Mouse (Mus musculus): ENCODE results near the gene Sertad3. TPM values are rescaled to one million over a fixed set of nuclear protein-coding genes. Genes with fewer than 3 reads are reported as not detected.

Gene Sertad3
- total and polyA plus RNA-seq, 3 experiments, result 2.0 to 6.7 TPM; not detected in 1

DNA sequence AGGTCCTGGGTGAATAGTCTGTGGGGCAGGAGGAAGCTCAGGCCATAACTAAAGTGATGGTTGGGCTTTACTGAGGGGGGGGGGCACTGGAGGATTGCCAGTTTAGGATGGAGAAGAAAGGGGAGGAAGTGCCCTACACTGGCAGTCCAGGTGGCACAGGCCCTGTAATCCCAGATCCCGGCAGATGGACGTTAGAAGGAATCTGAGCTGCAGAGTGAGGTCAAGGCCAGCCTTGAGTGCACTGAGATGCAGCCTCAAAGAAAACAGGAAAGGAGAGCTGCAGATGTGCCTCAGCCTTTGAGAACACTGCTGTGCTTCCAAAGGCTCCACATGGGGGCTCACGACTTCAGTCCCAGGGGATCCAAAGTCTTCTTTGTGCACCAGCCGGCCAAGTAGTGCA lies 5.9 kb upstream of the Sertad3 start:
- no peak for TF ChIP-seq GATA1 (IDR thresholded peaks at IDR 0.05; ENCODE audit: low read depth, low read length)
- no peak for TF ChIP-seq MXI1 (IDR thresholded peaks at IDR 0.05; ENCODE audit: low read depth, low read length)
- TF ChIP-seq UBTF (IDR thresholded peaks at IDR 0.05; ENCODE audit: borderline replicate concordance, insufficient read depth, low read depth, low read length), result no peak
- TF ChIP-seq CHD2 (IDR thresholded peaks at IDR 0.05; ENCODE audit: low read length), result no peak
- TF ChIP-seq MYC (IDR thresholded peaks at IDR 0.05; ENCODE audit: low read depth, low read length), result no peak
- no peak for TF ChIP-seq MYB (IDR thresholded peaks at IDR 0.05; ENCODE audit: low read depth, low read length)
- TF ChIP-seq KAT2A (conservative IDR thresholded peaks at IDR 0.05; ENCODE audit: low read depth, low read length), result no peak
- TF ChIP-seq MEF2A (IDR thresholded peaks at IDR 0.05; ENCODE audit: extremely low read depth, insufficient replicate concordance, low read depth, low read length, poor library complexity, severe bottlenecking), result no peak
- no peak for TF ChIP-seq ELF1 (IDR thresholded peaks at IDR 0.05; ENCODE audit: low read depth, low read length)
- H3K9me3 ChIP-seq (replicated peaks; ENCODE audit: insufficient read depth, low read length), result no peaks in the 10 kb centered on the region
- peaks cover 0 to 6% of the 10 kb centered on the region in 2 experiments for H3K36me3 ChIP-seq (ENCODE audit: control insufficient read depth in 1 of 2, insufficient read depth in 2 of 2, low read length in 2 of 2)
- H3K4me3 ChIP-seq (ENCODE audit: control insufficient read depth in 1 of 2, insufficient read depth in 1 of 2, low read depth in 2 of 2, low read length in 2 of 2), result no peak overlapping the region
- DNase-seq (ENCODE audit: low read depth, low spot score), result no peak
- H3K9ac ChIP-seq (ENCODE audit: control insufficient read depth, low read depth, low read length, poor library complexity, severe bottlenecking), result no peak overlapping the region
- no peaks in the 10 kb centered on the region for H3K27me3 ChIP-seq (ENCODE audit: control insufficient read depth in 1 of 2, insufficient read depth in 2 of 2, low read length in 2 of 2)
- H3K4me1 ChIP-seq (ENCODE audit: control insufficient read depth in 1 of 2, insufficient read depth in 2 of 2, low read length in 2 of 2), result peaks cover 2 to 4% of the 10 kb centered on the region in 2 experiments; a peak in 2 of 4 replicates
- H3K79me2 ChIP-seq (ENCODE audit: control insufficient read depth, insufficient read depth, low read length, poor library complexity), result no peaks in the 10 kb centered on the region; the same call in 1 of the 2 replicates
- no peak overlapping the region for H3K27ac ChIP-seq (ENCODE audit: control insufficient read depth, low read depth, low read length)

DNA sequence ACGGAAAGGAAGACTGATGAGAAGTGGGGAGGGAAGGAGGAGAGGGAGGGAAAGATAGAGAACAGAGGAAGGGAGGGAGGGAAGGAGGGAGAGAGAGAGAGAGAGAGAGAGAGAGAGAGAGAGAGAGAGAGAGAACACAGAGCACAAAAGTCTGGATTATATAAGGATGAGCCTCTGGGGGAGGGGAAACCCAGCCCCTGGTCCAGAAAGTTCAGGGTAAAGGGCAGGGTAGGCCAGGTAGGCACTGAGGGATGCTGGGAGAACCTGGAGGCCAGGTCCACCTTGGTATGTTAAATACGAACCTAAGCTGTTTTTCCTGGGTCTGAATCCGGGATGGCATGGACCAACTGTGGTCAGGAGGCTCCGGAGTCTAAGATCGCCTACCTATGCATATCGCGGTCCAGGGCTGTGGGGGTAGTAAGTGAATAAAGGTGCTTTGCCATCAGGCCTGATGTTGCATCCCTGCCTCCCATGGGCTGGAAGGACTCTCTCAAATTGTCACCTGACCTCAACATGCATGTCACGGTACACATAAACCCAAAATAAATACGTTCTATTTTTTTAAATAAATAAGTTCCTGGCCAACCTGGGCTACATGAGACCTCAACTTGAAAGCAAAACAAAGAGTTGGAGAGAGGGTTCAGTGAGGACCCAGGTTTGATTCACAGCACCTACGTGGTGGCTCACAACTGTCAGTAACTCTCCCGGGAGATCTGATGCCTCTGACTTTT lies 2.0 kb upstream of the Sertad3 start:
- Histone ChIP-seq H3K4me1 (ENCODE audit: control insufficient read depth in 1 of 2, insufficient read depth in 2 of 2, low read length in 2 of 2) (peaks cover 2 to 9% of the 10 kb centered on the region in 2 experiments; a peak in 3 of 4 replicates), H3K4me3 (ENCODE audit: control insufficient read depth in 1 of 2, insufficient read depth in 1 of 2, low read depth in 2 of 2, low read length in 2 of 2) (peak overlapping the region in 1 of 2 experiments; percentile 97; a peak in 2 of 4 replicates), H3K36me3 (ENCODE audit: control insufficient read depth in 1 of 2, insufficient read depth in 2 of 2, low read length in 2 of 2) (peaks cover 0 to 10% of the 10 kb centered on the region in 2 experiments; a peak in 3 of 4 replicates), H3K9me3 (replicated peaks; ENCODE audit: insufficient read depth, low read length) (no peaks in the 10 kb centered on the region), H3K27me3 (ENCODE audit: control insufficient read depth in 1 of 2, insufficient read depth in 2 of 2, low read length in 2 of 2) (no peaks in the 10 kb centered on the region), H3K9ac (ENCODE audit: control insufficient read depth, low read depth, low read length, poor library complexity, severe bottlenecking) (no peak overlapping the region; the same call in 1 of the 2 replicates), H3K27ac (ENCODE audit: control insufficient read depth, low read depth, low read length) (no peak overlapping the region), H3K79me2 (ENCODE audit: control insufficient read depth, insufficient read depth, low read length, poor library complexity) (no peaks in the 10 kb centered on the region; the same call in 1 of the 2 replicates)
- no peak for DNase-seq (ENCODE audit: low read depth, low spot score)
- TF ChIP-seq ZMIZ1 (IDR thresholded peaks at IDR 0.05; ENCODE audit: low read depth, low read length) (no peak), JUND (IDR thresholded peaks at IDR 0.05; ENCODE audit: low read depth, low read length) (no peak), GATA1 (IDR thresholded peaks at IDR 0.05; ENCODE audit: low read depth, low read length) (no peak), RCOR1 (IDR thresholded peaks at IDR 0.05; ENCODE audit: low read depth, low read length) (no peak), ETS1 (IDR thresholded peaks at IDR 0.05; ENCODE audit: low read depth, low read length) (no peak), ELF1 (IDR thresholded peaks at IDR 0.05; ENCODE audit: low read depth, low read length) (no peak), MYB (IDR thresholded peaks at IDR 0.05; ENCODE audit: low read depth, low read length) (no peak), ZNF384 (IDR thresholded peaks at IDR 0.05; ENCODE audit: low read depth, low read length) (no peak)
